Mouse (Mus musculus): ENCODE results near the gene Lypd6b.

GRCm38 (mm10) chr2:49961991-49962390 is 174.5 kb downstream of the Lypd6b start:
- TF ChIP-seq POLR2A (IDR thresholded peaks at IDR 0.05; ENCODE audit: borderline replicate concordance, insufficient read depth, low read length), result no peak
- TF ChIP-seq CTCF (IDR thresholded peaks at IDR 0.05; ENCODE audit: borderline replicate concordance, insufficient read depth, low read depth, low read length), result no peak

All from cerebellum, adult 2 months (tissue).